ENCODE assay signal across 19 mouse cellular contexts in genomic region chr14:61607157-61607556, GRCm38 (mm10). TPM values are rescaled to one million over a fixed set of nuclear protein-coding genes. Genes with fewer than 3 reads are reported as not detected.
"Had no signal": no experiment of that assay in that cellular context is flagged by ENCODE, and none has a peak within 500 bp of the region (broad histone marks: within the 10 kb centered on the region; RNA-seq: fewer than 3 reads in every experiment).

Gene Kcnrg (plus strand): TSS chr14:61607457.

- H3K27ac ChIP-seq: neural tube, embryonic 12.5 days; neural tube, embryonic 13.5 days; neural tube, embryonic 15.5 days; stomach, embryonic 15.5 days; stomach, postnatal 0 days had no signal

- H3K27me3 ChIP-seq: neural tube, embryonic 12.5 days; neural tube, embryonic 13.5 days; neural tube, embryonic 15.5 days; stomach, embryonic 15.5 days had no signal

- H3K9ac ChIP-seq: neural tube, embryonic 12.5 days; neural tube, embryonic 13.5 days; neural tube, embryonic 15.5 days; stomach, embryonic 15.5 days had no signal

- H3K4me3 ChIP-seq: neural tube, embryonic 12.5 days; neural tube, embryonic 13.5 days; neural tube, embryonic 15.5 days; stomach, embryonic 15.5 days had no signal

- H3K4me1 ChIP-seq: stomach, embryonic 15.5 days had no signal

- H3K4me2 ChIP-seq: neural tube, embryonic 12.5 days; neural tube, embryonic 13.5 days; neural tube, embryonic 15.5 days; stomach, embryonic 15.5 days had no signal

- H3K9me3 ChIP-seq: neural tube, embryonic 12.5 days; neural tube, embryonic 13.5 days; neural tube, embryonic 15.5 days; stomach, embryonic 15.5 days had no signal

- DNase-seq: retina, postnatal 1 day; right cerebral cortex, postnatal 14 days; right cerebral cortex, postnatal 25 days; right cerebral cortex, postnatal 4 days; spleen, adult 18-20 months; thymus, adult 18-20 months; thymus, adult 2 months; thymus, postnatal 14 days; thymus, postnatal 25 days; thymus, postnatal 36 days; thymus, postnatal 4 days had no signal

RNA-seq across cellular contexts. Expression of gene Kcnrg, which starts in this region (rescaled TPM):
- total RNA-seq: neutrophil, adult 5-6 weeks had no signal
- polyA plus RNA-seq: small intestine, adult 2 months; spleen, adult 2 months had no signal
